Mouse (Mus musculus) limb, embryonic 11.5 days (tissue): ENCODE data around the gene Abcf2. TPM values are rescaled to one million over a fixed set of nuclear protein-coding genes. Genes with fewer than 3 reads are reported as not detected.

Source experiments
- ATAC-seq: fragments of 200-750 bp; cut with Nextera tagmentation; 2 replicates; pipeline ENCODE4 v1.8.0; 2017; ENCODE audit warnings: low read depth; ENCODE audit not compliant: insufficient number of reproducible peaks, low FRiP score, low TSS enrichment
- DNase-seq: peaks from one replicate; pipeline ENCODE4 v3.0.0-alpha.2; 2015; ENCODE audit warnings: low spot score
- H3K27ac ChIP-seq: fragments of 300-500 bp; sonication (generic); replicated peaks from 2 replicates; pipeline ENCODE4 v1.5.1; 2014; ENCODE audit warnings: low read depth, mild to moderate bottlenecking, low read length
- H3K27me3 ChIP-seq: fragments of 300-500 bp; sonication (generic); 2 replicates; pipeline ENCODE4 v1.6.1; 2014; ENCODE audit warnings: mild to moderate bottlenecking, low read length, mixed read lengths; ENCODE audit not compliant: control insufficient read depth, insufficient read depth
- H3K36me3 ChIP-seq: fragments of 300-500 bp; sonication (generic); 2 replicates; pipeline ENCODE4 v1.6.1; 2014; ENCODE audit warnings: mild to moderate bottlenecking, low read length, moderate library complexity, mixed read lengths; ENCODE audit not compliant: control insufficient read depth, insufficient read depth
- H3K4me1 ChIP-seq: fragments of 300-500 bp; sonication (generic); 2 replicates; pipeline ENCODE4 v1.6.1; 2014; ENCODE audit warnings: low read length, mixed read lengths; ENCODE audit not compliant: control insufficient read depth, insufficient read depth
- H3K4me2 ChIP-seq: fragments of 300-500 bp; sonication (generic); 2 replicates; pipeline ENCODE4 v1.6.1; 2014; ENCODE audit warnings: low read depth, mild to moderate bottlenecking, moderate library complexity; ENCODE audit not compliant: severe bottlenecking
- H3K4me3 ChIP-seq: fragments of 300-500 bp; sonication (generic); 2 replicates; pipeline ENCODE4 v1.5.1; 2014; ENCODE audit warnings: low read depth, low read length
- H3K9ac ChIP-seq: fragments of 300-500 bp; sonication (generic); 2 replicates; pipeline ENCODE4 v1.6.1; 2014; ENCODE audit warnings: mild to moderate bottlenecking, low read length
- H3K9me3 ChIP-seq: fragments of 300-500 bp; sonication (generic); 2 replicates; pipeline ENCODE4 v1.6.1; 2016; ENCODE audit warnings: low read length; ENCODE audit not compliant: control insufficient read depth
- WGBS: fragments of 180-500 bp; shearing (Covaris S2); extraction: QIAGEN DNeasy Blood & Tissue Kit; methylation state at CpG from one replicate; pipeline ENCODE4 v1.1.7; 2014; 5-methylcytosine and 5-hydroxymethylcytosine counted together
- polyA plus RNA-seq: library from polyadenylated mRNA; unstranded; fragments of >200 nt; fragmentation: Nextera tagmentation; extraction: Ambion mirVana; gene quantifications from 2 replicates; pipeline ENCODE4 v1.2.1, GENCODE M21; 2014

The Abcf2 gene
- polyA plus RNA-seq, 1 experiment from 2014 or later: 149 TPM

DNA sequence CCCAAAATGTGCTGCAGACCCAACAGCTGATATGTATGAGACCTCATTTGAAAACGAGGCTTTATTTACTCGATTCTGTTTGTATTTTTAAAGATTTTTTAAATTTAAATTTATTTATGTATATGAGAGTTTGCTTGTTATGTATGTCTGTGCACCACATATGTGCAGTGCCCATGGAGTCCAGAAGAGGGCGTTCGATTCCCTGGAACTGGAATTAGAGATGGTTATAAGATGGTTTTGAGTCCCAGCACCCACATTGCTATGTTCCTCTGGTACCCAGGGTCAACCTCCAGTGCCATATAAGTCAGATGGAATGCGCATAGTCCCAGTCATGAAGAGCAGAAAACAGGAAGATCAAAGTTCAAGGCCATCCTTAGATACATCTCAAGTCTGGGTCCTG lies 43.0 kb downstream of the Abcf2 start:
- no peak overlapping the region for H3K27ac ChIP-seq
- peaks cover 4% of the 10 kb centered on the region; the same call in 1 of the 2 replicates for H3K4me1 ChIP-seq
- H3K9me3 ChIP-seq: no peaks in the 10 kb centered on the region
- peaks cover 15% of the 10 kb centered on the region for H3K27me3 ChIP-seq
- no peak overlapping the region for H3K9ac ChIP-seq
- H3K36me3 ChIP-seq: no peaks in the 10 kb centered on the region
- DNase-seq (no peak), ATAC-seq (no peak)
- 55% methylated on average over 5 of the region's 5 CpGs for WGBS
- no peak overlapping the region for H3K4me2 ChIP-seq
- no peak overlapping the region for H3K4me3 ChIP-seq

DNA sequence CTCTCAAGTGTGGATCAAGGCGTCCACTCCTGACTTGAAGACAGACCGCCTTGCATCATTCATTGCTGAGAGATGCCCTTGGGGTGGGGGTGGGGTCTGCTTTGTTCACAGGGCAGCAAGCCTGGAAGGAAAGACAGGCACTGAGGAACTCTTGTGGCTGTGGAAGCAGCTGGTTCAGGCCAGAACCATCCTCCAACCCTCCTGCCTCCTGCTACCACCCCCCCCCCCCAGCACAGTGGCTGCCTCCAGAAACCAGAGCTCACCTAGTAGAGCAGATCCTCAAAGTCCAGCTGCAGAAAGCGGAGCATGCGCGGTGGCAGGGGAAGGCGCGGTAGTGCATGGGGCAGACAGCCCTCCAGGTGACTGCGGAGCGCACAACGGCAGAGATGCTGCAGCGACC lies 43.9 kb downstream of the Abcf2 start:
- WGBS: 51% methylated on average over 11 of the region's 11 CpGs
- no peaks in the 10 kb centered on the region for H3K9me3 ChIP-seq
- H3K27me3 ChIP-seq: peaks cover 23% of the 10 kb centered on the region
- ATAC-seq (no peak), DNase-seq (no peak)
- H3K9ac ChIP-seq: no peak overlapping the region
- H3K27ac ChIP-seq: no peak overlapping the region
- no peaks in the 10 kb centered on the region for H3K36me3 ChIP-seq
- no peak overlapping the region for H3K4me2 ChIP-seq
- H3K4me3 ChIP-seq: no peak overlapping the region
- peaks cover 4% of the 10 kb centered on the region; the same call in 1 of the 2 replicates for H3K4me1 ChIP-seq

DNA sequence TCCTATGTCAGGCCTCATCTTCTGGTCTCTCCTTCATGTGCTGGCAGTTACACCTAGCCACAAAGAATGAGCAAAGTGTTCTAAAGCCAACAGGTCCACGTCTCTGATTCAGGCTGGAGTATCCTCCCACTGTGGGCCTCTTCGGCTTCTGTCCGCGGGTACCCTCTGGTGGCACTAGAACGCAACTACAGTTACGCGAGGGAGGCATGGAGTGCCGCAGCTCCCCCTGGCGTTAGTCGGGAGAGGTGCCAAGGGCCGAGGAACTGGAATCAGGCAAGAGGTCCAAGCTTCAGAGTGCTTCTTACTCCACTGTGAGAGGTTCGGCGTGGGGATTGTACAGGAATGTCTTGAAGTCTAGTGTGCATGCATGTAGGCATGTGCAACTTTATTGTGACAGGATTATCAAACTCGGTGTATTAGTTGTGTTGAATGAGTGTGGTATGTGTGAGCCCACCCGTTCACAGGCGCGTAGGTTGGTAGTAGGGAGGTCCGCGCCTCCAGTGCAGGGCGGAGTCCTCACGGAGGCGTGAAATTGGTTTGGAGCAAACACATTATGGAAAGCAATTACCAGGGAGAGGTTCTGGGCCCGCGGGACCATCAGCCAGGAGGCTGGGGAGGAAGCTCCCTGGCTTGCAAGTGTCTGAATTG lies 47.1 kb downstream of the Abcf2 start:
- H3K27me3 ChIP-seq: peaks cover 52% of the 10 kb centered on the region
- 17% methylated on average over 24 of the region's 24 CpGs for WGBS
- H3K4me2 ChIP-seq: no peak overlapping the region
- no peak overlapping the region for H3K27ac ChIP-seq
- H3K36me3 ChIP-seq: no peaks in the 10 kb centered on the region
- peak; percentile 49; the same call in 1 of the 2 replicates for ATAC-seq
- no peak overlapping the region for H3K9ac ChIP-seq
- H3K4me3 ChIP-seq: no peak overlapping the region
- DNase-seq: peak; percentile 96
- peaks cover 10% of the 10 kb centered on the region for H3K4me1 ChIP-seq
- no peaks in the 10 kb centered on the region for H3K9me3 ChIP-seq

DNA sequence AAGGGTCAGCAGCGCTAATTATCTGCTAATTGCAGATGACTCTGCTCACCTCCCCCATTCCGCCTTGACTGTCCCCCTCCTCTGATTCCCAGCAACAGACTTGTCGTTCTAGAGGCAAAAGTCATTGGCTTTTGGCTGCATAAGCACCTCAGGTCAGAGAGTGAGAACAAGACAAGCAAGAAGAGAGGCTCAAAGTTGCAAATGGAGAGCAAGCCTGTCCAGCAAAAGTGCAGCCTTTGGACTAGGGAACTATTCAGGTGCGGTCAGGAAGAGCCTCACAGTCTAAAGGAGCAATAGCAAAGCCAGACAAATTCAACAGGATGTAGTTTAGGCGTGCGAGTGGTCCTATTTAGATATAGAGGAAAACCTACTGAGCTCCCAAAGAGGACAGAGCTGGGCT lies 49.5 kb downstream of the Abcf2 start:
- ATAC-seq (no peak), DNase-seq (peak; percentile 40)
- Histone ChIP-seq H3K9ac (no peak overlapping the region), H3K27ac (no peak overlapping the region), H3K27me3 (peaks cover 75% of the 10 kb centered on the region), H3K36me3 (no peaks in the 10 kb centered on the region), H3K4me2 (no peak overlapping the region), H3K9me3 (no peaks in the 10 kb centered on the region), H3K4me3 (no peak overlapping the region), H3K4me1 (peaks cover 8% of the 10 kb centered on the region)
- WGBS: 17% methylated on average over 6 of the region's 6 CpGs

DNA sequence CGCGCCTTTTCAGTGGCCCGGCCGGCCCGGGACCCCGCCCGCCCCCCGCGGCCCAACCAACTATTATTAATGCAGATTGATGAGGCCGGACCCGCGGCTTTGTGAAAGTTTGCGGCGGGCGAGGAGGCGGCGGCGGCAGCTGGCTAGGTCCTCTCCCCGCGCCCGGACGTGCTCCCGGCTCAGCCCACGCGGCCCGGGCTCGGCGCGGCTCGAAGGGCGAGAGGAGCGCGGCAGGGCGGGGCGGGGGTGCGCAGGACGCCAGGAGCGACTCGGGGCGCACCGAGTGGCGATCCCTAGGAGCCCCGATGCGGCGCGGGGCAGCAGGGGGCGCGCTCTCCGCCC lies 50.4 kb downstream of the Abcf2 start, which contains the start of gene Gbx1:
Gbx1 (minus strand) TSS at position 314 of the 342 bp plus-strand sequence.
- peak within 1 kb of the TSS; percentile 69 for H3K4me2 ChIP-seq

DNA sequence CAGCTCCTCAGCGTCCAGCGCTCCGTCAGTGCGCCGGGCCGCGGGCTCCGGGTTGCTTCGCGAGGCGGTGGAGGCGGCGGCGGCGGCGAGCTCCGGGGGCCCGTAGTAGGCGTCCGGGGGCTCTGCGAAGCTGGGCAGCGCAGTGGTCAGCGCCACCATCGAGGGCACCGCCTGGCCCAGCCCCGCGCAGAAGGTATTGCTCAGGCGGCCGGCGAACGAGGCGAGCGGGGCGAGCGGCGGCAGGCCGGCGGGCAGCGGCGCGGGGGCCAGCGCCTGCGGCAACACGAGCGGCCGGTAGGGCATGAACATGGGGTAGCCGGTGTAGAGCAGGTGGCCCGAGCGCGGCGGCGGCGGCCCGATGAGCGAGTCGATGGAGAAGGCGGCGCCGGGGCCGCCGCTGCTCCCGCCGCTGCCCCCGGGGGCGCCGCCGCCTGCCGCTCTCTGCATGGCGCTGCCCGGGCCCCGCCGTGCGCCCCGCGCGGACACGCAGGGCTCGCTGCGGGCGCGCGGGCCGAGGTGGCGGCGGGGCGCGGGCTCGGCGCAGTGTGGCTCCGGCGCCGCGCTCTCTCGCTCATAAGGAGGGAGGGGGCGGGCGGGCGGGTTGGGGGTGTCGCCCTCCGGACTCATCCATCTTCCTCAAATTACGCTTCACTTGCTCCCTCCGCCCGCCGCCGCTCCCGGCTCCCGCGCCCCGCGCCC lies 50.9 kb downstream of the Abcf2 start:
- no peaks in the 10 kb centered on the region for H3K36me3 ChIP-seq
- no peak overlapping the region for H3K27ac ChIP-seq
- peaks cover 8% of the 10 kb centered on the region for H3K4me1 ChIP-seq
- peak overlapping the region; percentile 21 for H3K4me3 ChIP-seq
- under 1% methylated on average over 46 of the region's 109 CpGs for WGBS
- no peak overlapping the region for H3K9ac ChIP-seq
- DNase-seq (peak; percentile 32), ATAC-seq (no peak)
- H3K4me2 ChIP-seq: peak overlapping the region; percentile 69
- H3K27me3 ChIP-seq: peaks cover 86% of the 10 kb centered on the region
- no peaks in the 10 kb centered on the region for H3K9me3 ChIP-seq

More for the DNA sequence above, 50.4 kb downstream of the Abcf2 start, which contains the start of gene Gbx1:
- Histone ChIP-seq H3K9me3 (no peaks in the 10 kb centered on the region), H3K4me1 (peaks cover 8% of the 10 kb centered on the region), H3K27me3 (peaks cover 82% of the 10 kb centered on the region), H3K27ac (no peak within 1 kb of the TSS), H3K9ac (no peak within 1 kb of the TSS), H3K4me3 (peak within 1 kb of the TSS; percentile 21), H3K36me3 (no peaks in the 10 kb centered on the region)
- 0% methylated on average over 36 of the region's 49 CpGs for WGBS
- ATAC-seq (no peak), DNase-seq (peak; percentile 53)

DNA sequence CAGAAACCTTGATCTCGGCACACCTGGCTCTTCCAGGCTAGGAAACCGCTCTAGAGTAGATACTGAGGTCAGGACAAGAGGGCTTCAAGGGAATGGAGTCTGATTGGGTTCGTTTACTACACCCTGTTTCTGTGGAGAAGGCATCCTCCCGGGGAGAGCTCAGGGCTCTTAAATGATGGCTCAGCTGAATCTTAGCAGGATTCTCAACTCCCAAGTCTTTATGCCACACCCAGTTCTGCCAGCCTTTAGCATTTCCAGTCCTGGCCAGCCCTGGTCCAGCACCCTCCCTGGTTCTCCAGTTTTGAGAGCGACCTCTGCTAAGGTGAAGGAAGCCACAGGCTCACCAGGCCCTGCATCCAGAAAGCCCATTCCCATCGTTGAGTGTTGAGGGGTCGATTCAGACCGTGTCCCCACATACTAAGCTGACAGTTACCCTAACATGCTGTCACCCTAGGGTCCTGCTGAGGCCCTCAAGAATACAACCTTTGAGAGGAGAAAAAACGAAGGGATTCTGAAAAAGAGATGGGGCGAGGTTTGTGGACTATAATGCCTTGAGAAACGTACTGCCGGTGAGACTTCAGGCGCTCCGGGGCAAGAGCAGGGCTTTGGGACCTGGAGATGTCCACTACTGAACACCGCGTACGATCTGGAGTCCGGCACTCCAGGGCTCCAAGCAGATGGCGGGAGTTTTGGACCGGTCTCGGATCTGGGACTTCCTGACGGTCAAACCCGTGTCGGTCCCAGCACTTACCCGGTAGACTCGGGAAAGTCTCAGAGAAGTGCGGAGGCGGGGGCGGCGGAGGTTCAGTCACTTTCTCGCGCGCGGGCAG lies 51.7 kb downstream of the Abcf2 start:
- Histone ChIP-seq H3K4me2 (peak overlapping the region; percentile 69; the same call in 1 of the 2 replicates), H3K9me3 (no peaks in the 10 kb centered on the region), H3K27ac (no peak overlapping the region), H3K4me3 (peak overlapping the region; percentile 21; the same call in 1 of the 2 replicates), H3K4me1 (peaks cover 8% of the 10 kb centered on the region), H3K9ac (no peak overlapping the region), H3K27me3 (peaks cover 82% of the 10 kb centered on the region), H3K36me3 (no peaks in the 10 kb centered on the region)
- no peak for ATAC-seq
- WGBS: 3% methylated on average over 34 of the region's 34 CpGs
- peak; percentile 51 for DNase-seq

DNA sequence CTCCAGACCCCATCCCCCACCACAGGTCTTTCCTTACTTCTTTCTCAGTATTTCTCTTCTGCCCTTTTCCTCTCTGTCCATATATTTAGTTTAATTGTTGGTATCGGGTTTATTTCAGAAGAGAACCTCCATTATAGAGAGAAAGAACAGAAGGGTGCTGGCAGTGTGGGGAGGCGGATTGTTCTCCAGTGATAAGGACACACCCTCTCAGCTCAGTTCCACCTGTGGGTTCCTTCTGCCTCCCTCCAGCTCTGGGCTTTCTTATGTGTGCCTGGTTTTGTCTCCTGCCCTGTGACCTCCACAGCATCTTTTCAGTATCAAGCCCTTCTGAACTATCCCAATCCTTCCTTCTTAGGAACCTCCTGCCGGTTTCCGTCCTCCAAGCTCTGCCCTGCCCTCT lies 52.7 kb downstream of the Abcf2 start:
- Histone ChIP-seq H3K9ac (no peak overlapping the region), H3K4me2 (no peak overlapping the region), H3K4me3 (no peak overlapping the region), H3K9me3 (no peaks in the 10 kb centered on the region), H3K27me3 (peaks cover 78% of the 10 kb centered on the region), H3K36me3 (no peaks in the 10 kb centered on the region), H3K27ac (no peak overlapping the region), H3K4me1 (peaks cover 8% of the 10 kb centered on the region)
- no peak for DNase-seq
- ATAC-seq: no peak
- 17% methylated on average over 4 of the region's 4 CpGs for WGBS
